Mouse (Mus musculus) small intestine, adult 2 months (tissue): Measurements from ENCODE around the gene Gm20388.

ENCODE experiments used
- CTCF ChIP-seq: fragments of 200-500 bp; IDR thresholded peaks from 2 replicates; pipeline ENCODE4 v1.5.1; 2012; ENCODE audit warnings: low read depth, mild to moderate bottlenecking, control low read depth, inconsistent platforms, low read length, moderate library complexity, mixed read lengths; ENCODE audit not compliant: insufficient replicate concordance, insufficient read length; ENCODE audit errors: extremely low read depth
- POLR2A ChIP-seq: fragments of 200-500 bp; IDR thresholded peaks from 2 replicates; pipeline ENCODE4 v1.6.1; 2012; ENCODE audit warnings: low read depth, mild to moderate bottlenecking, control low read depth, inconsistent platforms, low read length, moderate library complexity

GRCm38 (mm10) chr8:121374284-121374683 lies 1463.6 kb downstream of the Gm20388 start:
- no peak for TF ChIP-seq POLR2A
- peak; percentile 50; the same call in 1 of the 2 replicates for TF ChIP-seq CTCF
